Mouse (Mus musculus) naive thymus-derived CD4-positive, alpha-beta T cell, adult 2 months (primary cell): ENCODE results near the gene Dnajc27.

Experiments used
- DNase-seq: peaks from one replicate; pipeline ENCODE4 v3.0.0-alpha.2; 2011; ENCODE audit warnings: low read depth

Dnajc27 gene

DNA sequence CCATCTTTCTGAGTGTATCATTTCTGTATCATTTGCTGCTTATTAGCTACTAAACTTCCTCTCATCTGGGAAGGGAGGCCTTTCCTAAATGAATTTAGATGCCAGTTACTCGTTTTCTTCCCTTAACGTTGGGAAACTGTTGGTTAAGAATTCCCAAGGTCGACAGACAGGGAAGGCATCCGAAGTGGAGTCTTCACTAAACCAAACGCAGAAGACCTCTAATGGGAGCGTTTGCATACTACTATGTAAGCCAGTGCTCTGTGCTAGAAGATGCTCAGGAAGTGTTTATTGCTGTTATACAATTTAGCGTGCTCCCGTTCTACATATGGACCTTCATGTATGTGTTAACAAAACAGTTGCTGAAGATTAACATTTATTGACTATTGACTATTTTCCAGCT lies 1.1 kb downstream of the Dnajc27 start:
- no peak for DNase-seq

- peak; percentile 61 for DNase-seq
These were observed 25.0 kb downstream of the Dnajc27 start for GRCm38 (mm10) chr12:4107383-4107782.

GRCm38 (mm10) chr12:4116132-4116531 lies 33.7 kb downstream of the Dnajc27 start:
- DNase-seq, result no peak

- DNase-seq, result no peak
These were observed 34.8 kb downstream of the Dnajc27 start for GRCm38 (mm10) chr12:4117136-4117535.

- DNase-seq, result no peak
These were observed 35.2 kb downstream of the Dnajc27 start for GRCm38 (mm10) chr12:4117579-4117978.

- no peak for DNase-seq
These were observed 45.0 kb downstream of the Dnajc27 start for GRCm38 (mm10) chr12:4127346-4127745.

DNA sequence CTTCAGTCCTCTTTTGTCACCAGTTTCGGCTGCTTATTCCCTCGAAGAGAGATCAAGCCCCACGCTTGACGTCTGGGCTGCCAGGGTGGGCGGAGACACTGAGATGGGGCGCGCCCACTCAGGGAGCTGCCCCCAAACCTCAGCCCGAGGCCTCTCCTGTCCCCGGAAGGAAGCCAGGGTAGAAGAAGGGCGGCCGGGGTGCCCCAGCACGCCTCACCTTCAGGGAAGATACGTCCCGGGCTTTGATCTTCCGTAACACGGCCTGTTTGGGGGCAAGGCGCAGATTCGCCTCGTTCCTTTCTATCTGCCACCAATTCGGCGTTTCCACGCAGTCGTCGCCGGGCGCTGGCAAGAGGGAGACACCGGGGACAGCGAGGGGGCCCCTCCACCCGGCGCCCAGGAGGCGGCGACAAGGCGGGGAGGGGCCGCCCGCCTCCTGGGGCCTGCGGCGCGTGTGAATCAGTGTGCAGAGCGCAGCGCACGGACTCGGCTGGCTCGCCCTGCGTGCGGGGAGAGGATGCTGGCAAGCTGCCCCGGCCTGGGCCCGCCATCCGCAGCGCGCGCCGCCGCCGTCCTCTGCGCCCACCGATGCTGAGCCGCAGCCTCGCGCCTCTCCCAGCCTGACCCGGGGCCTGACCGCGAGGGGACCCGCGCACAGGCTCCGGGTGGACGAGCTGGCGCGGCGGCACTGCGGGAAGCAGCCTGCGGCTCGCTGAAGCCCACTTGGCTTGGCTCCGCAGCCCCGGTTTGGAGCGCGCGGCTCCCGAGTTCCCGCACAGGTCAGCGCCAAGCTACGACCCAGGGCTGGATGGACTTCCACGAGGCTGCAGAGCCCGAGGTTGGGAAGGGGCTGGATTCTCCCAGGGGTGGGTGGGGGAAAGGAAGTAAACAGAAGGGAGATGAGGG lies 50.8 kb downstream of the Dnajc27 start, which contains the start of gene Adcy3:
Gene Adcy3, plus strand, starts transcription at position 163 of the 906 bp plus-strand sequence.
- DNase-seq, result peak; percentile 88

- DNase-seq, result peak; percentile 16
These were observed 51.4 kb downstream of the Dnajc27 start for GRCm38 (mm10) chr12:4133847-4134212.

- DNase-seq, result no peak
These were observed 60.8 kb downstream of the Dnajc27 start for GRCm38 (mm10) chr12:4143179-4143578.

GRCm38 (mm10) chr12:4150936-4151335 lies 68.6 kb downstream of the Dnajc27 start:
- DNase-seq, result no peak

GRCm38 (mm10) chr12:4151969-4152368 lies 69.6 kb downstream of the Dnajc27 start:
- DNase-seq, result no peak

DNA sequence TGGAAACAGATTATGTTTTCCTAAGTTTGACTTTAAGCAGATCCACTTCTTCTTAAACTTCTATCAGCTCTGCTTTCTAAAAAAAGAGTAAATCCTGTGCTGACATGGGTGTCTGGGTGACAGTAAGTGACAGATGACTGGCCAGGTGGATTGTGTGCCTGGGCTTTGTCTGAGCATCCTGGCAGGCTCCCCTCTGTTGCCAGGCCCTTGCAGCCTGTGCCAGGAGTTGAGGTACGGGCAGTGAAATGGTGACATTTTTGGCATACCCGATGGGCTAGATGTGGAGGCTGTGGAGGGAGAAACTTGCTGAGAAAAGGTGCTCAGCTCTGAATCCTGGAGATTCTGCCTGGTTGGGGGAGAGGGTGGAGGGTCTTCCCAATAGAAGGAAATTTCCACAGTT lies 75.1 kb downstream of the Dnajc27 start:
- no peak for DNase-seq

- DNase-seq, result no peak
These were observed 75.8 kb downstream of the Dnajc27 start for GRCm38 (mm10) chr12:4158179-4158578.

DNA sequence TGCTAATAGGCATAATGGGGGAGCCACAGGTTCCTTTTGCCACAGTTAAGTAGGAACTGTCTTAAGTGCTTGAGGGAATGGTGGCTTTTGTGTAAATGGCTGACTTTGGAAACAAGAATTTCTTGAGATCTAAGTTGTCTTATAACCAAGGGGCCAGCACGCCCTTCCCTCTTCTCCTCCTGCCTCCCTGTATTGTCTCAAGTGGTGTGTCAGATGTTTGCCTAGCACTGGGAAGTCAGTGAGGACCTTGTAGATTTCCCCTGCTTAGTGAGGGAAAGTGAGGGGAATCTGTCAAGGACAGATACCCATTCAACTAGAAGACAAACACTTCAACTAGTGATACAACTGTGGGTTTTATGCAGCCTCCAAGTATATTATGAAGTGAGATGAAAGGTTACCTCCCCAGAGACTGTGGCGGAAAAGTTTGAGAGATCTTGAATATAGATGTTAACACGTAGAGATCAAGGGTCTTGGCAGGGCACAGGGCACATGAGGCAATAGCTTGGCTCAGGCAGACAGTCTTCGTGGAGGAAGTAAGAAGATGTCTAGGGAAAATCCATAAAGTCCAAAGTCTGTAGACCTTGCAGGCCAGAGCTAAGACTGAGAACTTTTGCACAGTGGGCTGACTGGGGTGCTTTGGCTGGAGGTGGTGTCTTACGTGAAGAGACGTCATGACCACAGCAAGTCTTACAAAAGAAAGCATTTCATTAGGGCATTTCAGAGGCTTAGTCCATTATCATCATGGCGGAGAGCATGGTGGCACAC lies 76.7 kb downstream of the Dnajc27 start:
- DNase-seq, result no peak
